Mouse (Mus musculus) intestine, embryonic 14.5 days (tissue): ENCODE results near the gene Gpc4. TPM values are rescaled to one million over a fixed set of nuclear protein-coding genes. Genes with fewer than 3 reads are reported as not detected.

ENCODE experiments used
- ATAC-seq: fragments of 200-750 bp; cut with Nextera tagmentation; replicated peaks from 2 replicates; pipeline ENCODE4 v1.8.0; 2017; ENCODE audit warnings: low read depth, moderate number of reproducible peaks, moderate TSS enrichment, moderate library complexity; ENCODE audit not compliant: low FRiP score, low TSS enrichment
- DNase-seq: peaks from one replicate; pipeline ENCODE4 v3.0.0-alpha.2; 2018; ENCODE audit warnings: low spot score
- H3K27ac ChIP-seq: fragments of 300-500 bp; sonication (generic); 2 replicates; pipeline ENCODE4 v1.5.1; 2014; ENCODE audit warnings: low read depth, mild to moderate bottlenecking, control low read depth
- H3K27me3 ChIP-seq: fragments of 300-500 bp; sonication (generic); replicated peaks from 2 replicates; pipeline ENCODE4 v1.6.1; 2014; ENCODE audit warnings: low read length, control low read depth; ENCODE audit not compliant: control insufficient read depth, insufficient read depth
- H3K36me3 ChIP-seq: fragments of 300-500 bp; sonication (generic); 2 replicates; pipeline ENCODE4 v1.6.1; 2014; ENCODE audit warnings: low read length, control low read depth; ENCODE audit not compliant: control insufficient read depth, insufficient read depth
- H3K4me1 ChIP-seq: fragments of 300-500 bp; sonication (generic); replicated peaks from 2 replicates; pipeline ENCODE4 v1.6.1; 2014; ENCODE audit warnings: low read length, control low read depth, mixed read lengths; ENCODE audit not compliant: control insufficient read depth, insufficient read depth
- H3K4me2 ChIP-seq: fragments of 300-500 bp; sonication (generic); 2 replicates; pipeline ENCODE4 v1.6.1; 2014; ENCODE audit warnings: low read length
- H3K4me3 ChIP-seq: fragments of 300-500 bp; sonication (generic); 2 replicates; pipeline ENCODE4 v1.5.1; 2014; ENCODE audit warnings: low read depth, low read length, control low read depth, mixed read lengths
- H3K9ac ChIP-seq: fragments of 300-500 bp; sonication (generic); 2 replicates; pipeline ENCODE4 v1.6.1; 2014; ENCODE audit warnings: mild to moderate bottlenecking, low read length
- H3K9me3 ChIP-seq: fragments of 300-500 bp; sonication (generic); 2 replicates; pipeline ENCODE4 v1.6.1; 2016; ENCODE audit warnings: low read length, control low read depth; ENCODE audit not compliant: control insufficient read depth
- WGBS: fragments of 180-500 bp; shearing (Covaris S2); extraction: QIAGEN DNeasy Blood & Tissue Kit; methylation state at CpG from one replicate; pipeline ENCODE4 v1.1.7; 2014; 5-methylcytosine and 5-hydroxymethylcytosine counted together
- polyA plus RNA-seq: library from polyadenylated mRNA; unstranded; fragments of >200 nt; fragmentation: Nextera tagmentation; extraction: Ambion mirVana; gene quantifications from 2 replicates; pipeline ENCODE4 v1.2.1, GENCODE M21; 2014

Gene Gpc4
- polyA plus RNA-seq, 1 experiment from 2014 or later, result 21.8 TPM

GRCm38 (mm10) chrX:52101445-52101844, 63.6 kb downstream of the Gpc4 start:
- Histone ChIP-seq H3K9ac (no peak overlapping the region), H3K27ac (no peak overlapping the region), H3K36me3 (no peaks in the 10 kb centered on the region), H3K4me3 (no peak overlapping the region), H3K4me2 (no peak overlapping the region), H3K9me3 (no peaks in the 10 kb centered on the region), H3K4me1 (no peaks in the 10 kb centered on the region), H3K27me3 (no peaks in the 10 kb centered on the region)
- 81% methylated on average over 6 of the region's 6 CpGs for WGBS
- no peak for ATAC-seq
- no peak for DNase-seq

GRCm38 (mm10) chrX:52087726-52088348, 77.2 kb downstream of the Gpc4 start:
- H3K9me3 ChIP-seq, result no peaks in the 10 kb centered on the region
- ATAC-seq (no peak), DNase-seq (no peak)
- no peak overlapping the region for H3K4me2 ChIP-seq
- 53% methylated on average over 7 of the region's 7 CpGs for WGBS
- H3K4me1 ChIP-seq, result no peaks in the 10 kb centered on the region
- H3K4me3 ChIP-seq, result no peak overlapping the region
- no peaks in the 10 kb centered on the region for H3K36me3 ChIP-seq
- H3K27me3 ChIP-seq, result no peaks in the 10 kb centered on the region
- H3K9ac ChIP-seq, result no peak overlapping the region
- H3K27ac ChIP-seq, result no peak overlapping the region

- DNase-seq (no peak), ATAC-seq (no peak)
- Histone ChIP-seq H3K4me2 (no peak overlapping the region), H3K27ac (no peak overlapping the region), H3K4me3 (no peak overlapping the region), H3K4me1 (no peaks in the 10 kb centered on the region), H3K27me3 (no peaks in the 10 kb centered on the region), H3K9me3 (no peaks in the 10 kb centered on the region), H3K9ac (no peak overlapping the region), H3K36me3 (no peaks in the 10 kb centered on the region)
- 89% methylated on average over 8 of the region's 8 CpGs for WGBS
These were observed 78.0 kb downstream of the Gpc4 start for GRCm38 (mm10) chrX:52086885-52087573.

DNA sequence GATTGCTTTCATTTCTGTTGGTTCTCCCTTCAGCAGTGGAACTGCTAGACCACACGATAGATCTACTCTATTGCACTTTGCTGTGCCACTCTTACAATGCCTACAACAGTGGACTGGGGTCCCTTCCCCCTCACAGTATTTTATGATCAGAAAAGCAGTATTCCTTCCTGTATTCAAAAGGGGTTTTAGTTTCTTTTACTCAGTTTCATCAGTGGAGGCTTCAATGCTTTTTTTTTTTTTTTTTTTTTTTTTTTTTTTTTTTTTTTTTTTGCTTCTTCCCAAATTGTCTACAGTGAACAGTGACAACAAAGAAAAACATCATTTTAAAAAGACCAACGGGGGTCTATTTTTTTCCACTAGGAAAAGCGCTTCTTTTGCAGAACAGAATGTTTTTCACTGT, 81.5 kb downstream of the Gpc4 start:
- H3K4me3 ChIP-seq, result no peak overlapping the region
- WGBS, result 75% methylated on average over 3 of the region's 3 CpGs
- no peaks in the 10 kb centered on the region for H3K9me3 ChIP-seq
- no peaks in the 10 kb centered on the region for H3K36me3 ChIP-seq
- no peaks in the 10 kb centered on the region for H3K4me1 ChIP-seq
- no peaks in the 10 kb centered on the region for H3K27me3 ChIP-seq
- H3K4me2 ChIP-seq, result no peak overlapping the region
- no peak for DNase-seq
- no peak for ATAC-seq
- no peak overlapping the region for H3K27ac ChIP-seq
- H3K9ac ChIP-seq, result no peak overlapping the region

- Histone ChIP-seq H3K4me3 (no peak overlapping the region), H3K27me3 (no peaks in the 10 kb centered on the region), H3K9me3 (no peaks in the 10 kb centered on the region), H3K9ac (no peak overlapping the region), H3K27ac (no peak overlapping the region), H3K4me1 (no peaks in the 10 kb centered on the region), H3K36me3 (no peaks in the 10 kb centered on the region), H3K4me2 (no peak overlapping the region)
- DNase-seq, result no peak
- no peak for ATAC-seq
- WGBS, result 63% methylated on average over 2 of the region's 2 CpGs
These were observed 92.6 kb downstream of the Gpc4 start for GRCm38 (mm10) chrX:52072410-52072809.

- H3K4me1 ChIP-seq, result no peaks in the 10 kb centered on the region
- H3K9ac ChIP-seq, result no peak overlapping the region
- DNase-seq (no peak), ATAC-seq (no peak)
- no peak overlapping the region for H3K4me3 ChIP-seq
- H3K27me3 ChIP-seq, result no peaks in the 10 kb centered on the region
- H3K27ac ChIP-seq, result no peak overlapping the region
- no peak overlapping the region for H3K4me2 ChIP-seq
- H3K36me3 ChIP-seq, result no peaks in the 10 kb centered on the region
- 76% methylated on average over 13 of the region's 13 CpGs for WGBS
- H3K9me3 ChIP-seq, result no peaks in the 10 kb centered on the region
These were observed 111.6 kb downstream of the Gpc4 start for GRCm38 (mm10) chrX:52053416-52053815.

DNA sequence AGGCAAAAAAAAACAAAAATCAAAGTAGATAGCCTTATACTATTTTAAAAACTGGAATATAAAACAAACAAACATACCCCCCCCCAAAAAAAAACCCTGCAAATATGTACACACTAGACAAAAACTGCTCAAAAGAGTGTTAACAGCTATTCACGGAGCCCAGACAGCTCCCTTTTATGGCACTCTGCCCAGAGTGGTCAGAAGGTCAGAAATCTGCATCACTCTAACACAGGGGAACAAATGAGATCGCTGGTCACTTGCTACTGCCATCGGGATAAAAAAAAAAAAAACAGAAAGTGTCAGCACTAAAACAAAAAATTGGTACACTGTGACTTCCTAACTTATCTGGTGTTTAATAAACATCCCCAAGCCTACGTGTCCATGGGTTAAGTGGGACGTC, 113.0 kb downstream of the Gpc4 start:
- Histone ChIP-seq H3K27ac (no peak overlapping the region), H3K4me2 (no peak overlapping the region), H3K9ac (no peak overlapping the region), H3K36me3 (no peaks in the 10 kb centered on the region), H3K27me3 (no peaks in the 10 kb centered on the region), H3K9me3 (no peaks in the 10 kb centered on the region), H3K4me1 (no peaks in the 10 kb centered on the region), H3K4me3 (no peak overlapping the region)
- WGBS, result 51% methylated on average over 5 of the region's 5 CpGs
- ATAC-seq (no peak), DNase-seq (no peak)

DNA sequence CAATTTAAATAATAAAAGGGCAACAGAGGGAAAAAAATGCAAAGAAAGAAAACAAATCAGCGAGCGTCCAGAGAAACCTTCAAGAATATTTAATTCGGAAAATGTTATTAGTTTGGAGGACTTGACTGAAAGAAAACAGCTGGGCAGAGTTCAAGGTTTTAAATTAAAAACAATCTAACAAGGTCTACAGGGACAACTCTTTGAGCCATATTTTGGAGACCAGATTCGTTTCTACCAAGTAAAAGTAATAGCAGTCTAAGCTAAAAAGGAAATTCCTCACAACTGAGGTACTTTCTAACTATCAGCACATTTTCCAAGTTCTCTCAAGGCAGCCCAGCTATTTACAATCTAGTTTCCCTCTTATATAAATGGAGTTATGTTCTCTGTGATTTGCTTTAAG, 114.1 kb downstream of the Gpc4 start:
- no peak overlapping the region for H3K4me2 ChIP-seq
- no peaks in the 10 kb centered on the region for H3K9me3 ChIP-seq
- no peak overlapping the region for H3K27ac ChIP-seq
- 55% methylated on average over 4 of the region's 4 CpGs for WGBS
- no peaks in the 10 kb centered on the region for H3K4me1 ChIP-seq
- H3K27me3 ChIP-seq, result no peaks in the 10 kb centered on the region
- DNase-seq (no peak), ATAC-seq (no peak)
- H3K9ac ChIP-seq, result no peak overlapping the region
- H3K36me3 ChIP-seq, result no peaks in the 10 kb centered on the region
- H3K4me3 ChIP-seq, result no peak overlapping the region

DNA sequence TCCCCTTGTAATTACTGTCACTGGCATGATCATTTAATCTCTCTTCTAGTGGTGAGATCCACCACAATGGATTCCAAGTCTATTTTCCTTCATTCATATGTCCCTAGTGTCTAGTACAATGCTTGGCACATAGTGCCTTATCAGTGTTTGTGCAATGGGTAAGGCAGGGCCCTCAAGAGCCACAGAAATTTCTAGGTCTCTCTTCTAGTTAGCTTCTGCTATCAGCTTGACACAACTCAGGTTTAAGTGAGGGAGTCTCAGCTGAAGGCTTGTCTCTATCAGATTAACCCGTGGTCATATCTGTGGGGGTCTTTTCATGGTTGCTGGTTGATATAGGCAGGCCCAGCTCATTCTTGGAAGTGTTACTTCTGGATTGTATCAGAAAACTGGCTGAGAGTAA, 125.2 kb downstream of the Gpc4 start:
- DNase-seq (no peak), ATAC-seq (no peak)
- no peaks in the 10 kb centered on the region for H3K4me1 ChIP-seq
- WGBS, result 72% methylated on average over 1 of the region's 1 CpGs
- no peaks in the 10 kb centered on the region for H3K27me3 ChIP-seq
- no peaks in the 10 kb centered on the region for H3K36me3 ChIP-seq
- H3K9ac ChIP-seq, result no peak overlapping the region
- H3K4me2 ChIP-seq, result no peak overlapping the region
- no peak overlapping the region for H3K27ac ChIP-seq
- no peaks in the 10 kb centered on the region for H3K9me3 ChIP-seq
- no peak overlapping the region for H3K4me3 ChIP-seq
